Mouse (Mus musculus) bone marrow, adult 2 months (tissue): ENCODE results near the gene Abhd13.

ENCODE experiments used
- CTCF ChIP-seq: fragments of 200-500 bp; IDR thresholded peaks from 2 replicates; pipeline ENCODE4 v1.5.1; 2011; ENCODE audit warnings: low read length, control low read depth; ENCODE audit not compliant: control insufficient read depth, insufficient read depth
- POLR2A ChIP-seq: fragments of 200-500 bp; IDR thresholded peaks from 2 replicates; pipeline ENCODE4 v1.6.1; 2011; ENCODE audit warnings: low read depth, mild to moderate bottlenecking, control low read depth, low read length, borderline replicate concordance; ENCODE audit not compliant: control insufficient read depth

- TF ChIP-seq CTCF (peak; percentile 19; the same call in 1 of the 2 replicates), POLR2A (peak; percentile 62; the same call in 1 of the 2 replicates)
Measured at GRCm38 (mm10) chr8:9977573-9978314, at the start of gene Abhd13, which contains the start of gene Lig4.
